Mouse (Mus musculus) kidney, adult 2 months (tissue): ENCODE results near the gene Hsfy2.

Source experiments
- CTCF ChIP-seq: fragments of 200-500 bp; conservative IDR thresholded peaks from 2 replicates; pipeline ENCODE4 v1.5.1; 2011; ENCODE audit warnings: low read depth, mild to moderate bottlenecking, control low read depth, low read length, moderate library complexity, mixed read lengths; ENCODE audit not compliant: insufficient read depth, insufficient read length
- POLR2A ChIP-seq: fragments of 200-500 bp; IDR thresholded peaks from one replicate; pipeline ENCODE4 v1.6.1; 2011; ENCODE audit warnings: low read depth, low read length, control low read depth

DNA sequence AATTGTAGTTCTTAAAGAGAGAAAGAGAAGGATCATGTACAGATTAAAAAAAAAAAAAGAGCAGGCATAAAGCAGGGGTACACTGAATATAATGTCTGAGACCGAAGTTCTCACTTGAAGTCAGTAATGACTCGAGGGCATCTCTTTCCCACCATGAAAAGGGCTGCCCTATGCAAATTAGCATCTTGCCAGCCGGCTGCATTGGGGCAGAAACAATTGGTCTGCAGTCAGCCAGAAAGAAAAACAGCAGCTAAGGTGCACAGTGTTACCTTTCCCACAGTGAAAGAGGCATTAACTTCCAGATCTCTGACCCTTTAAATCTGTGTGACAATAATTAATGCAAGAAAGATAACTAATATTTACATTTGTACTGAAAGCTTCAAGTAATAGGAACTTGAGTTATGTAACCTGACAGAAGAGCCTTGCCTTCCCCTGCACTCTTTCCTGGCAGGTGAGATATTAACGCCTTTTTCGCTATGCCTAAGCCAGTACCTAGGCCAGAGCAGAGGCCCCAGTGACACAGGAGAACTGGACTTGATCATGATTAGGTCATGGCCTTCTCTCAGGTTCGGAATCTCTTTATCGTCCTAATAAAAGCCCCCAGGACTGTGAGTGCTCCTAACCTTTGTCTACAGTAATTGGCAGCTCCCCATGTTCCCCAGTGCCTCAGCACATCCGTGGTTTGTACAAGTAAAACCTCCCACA, 34.2 kb upstream of the Hsfy2 start:
- TF ChIP-seq CTCF (no peak), POLR2A (no peak)
